Mouse (Mus musculus) cerebellum, adult 9-10 months (tissue): Measurements from ENCODE around the gene Inpp5a.
"Not testable (repeated sequence)": the region's sequence is repeated elsewhere in the genome, so short reads cannot be mapped to it uniquely, and the experiment has no call there.

ENCODE experiments used
- DNase-seq: peaks from one replicate; pipeline ENCODE4 v3.0.0; 2022

The Inpp5a gene

GRCm38 (mm10) chr7:139400926-139401325 lies 12.0 kb downstream of the Inpp5a start:
- no peak for DNase-seq

GRCm38 (mm10) chr7:139401791-139402190 lies 12.9 kb downstream of the Inpp5a start:
- DNase-seq = no peak

GRCm38 (mm10) chr7:139402721-139403120 lies 13.8 kb downstream of the Inpp5a start:
- DNase-seq = no peak

- DNase-seq = no peak
These were observed 17.7 kb downstream of the Inpp5a start for GRCm38 (mm10) chr7:139406581-139406980.

- peak; percentile 86 for DNase-seq
These were observed 19.1 kb downstream of the Inpp5a start for GRCm38 (mm10) chr7:139407966-139408365.

- no peak for DNase-seq
These were observed 21.0 kb downstream of the Inpp5a start for GRCm38 (mm10) chr7:139409903-139410302.

- no peak for DNase-seq
These were observed 23.5 kb downstream of the Inpp5a start for GRCm38 (mm10) chr7:139412223-139412950.

GRCm38 (mm10) chr7:139413400-139413799 lies 24.5 kb downstream of the Inpp5a start:
- DNase-seq = no peak

- DNase-seq = peak; percentile 75
These were observed 26.8 kb downstream of the Inpp5a start for GRCm38 (mm10) chr7:139415616-139416225.

- DNase-seq = no peak
These were observed 29.5 kb downstream of the Inpp5a start for GRCm38 (mm10) chr7:139418371-139418770.

GRCm38 (mm10) chr7:139422827-139423226 lies 33.9 kb downstream of the Inpp5a start:
- DNase-seq = no peak

GRCm38 (mm10) chr7:139434095-139434830 lies 45.4 kb downstream of the Inpp5a start:
- no peak for DNase-seq

GRCm38 (mm10) chr7:139434931-139435330 lies 46.0 kb downstream of the Inpp5a start:
- not testable (repeated sequence) for DNase-seq

- no peak for DNase-seq
These were observed 46.8 kb downstream of the Inpp5a start for GRCm38 (mm10) chr7:139435749-139436148.

GRCm38 (mm10) chr7:139436951-139437350 lies 48.0 kb downstream of the Inpp5a start:
- no peak for DNase-seq

- DNase-seq = no peak
These were observed 48.6 kb downstream of the Inpp5a start for GRCm38 (mm10) chr7:139437471-139437870.

GRCm38 (mm10) chr7:139437926-139438600 lies 49.2 kb downstream of the Inpp5a start:
- peak; percentile 85 for DNase-seq

GRCm38 (mm10) chr7:139438601-139438945 lies 49.7 kb downstream of the Inpp5a start:
- DNase-seq = no peak

GRCm38 (mm10) chr7:139439031-139439430 lies 50.1 kb downstream of the Inpp5a start:
- DNase-seq = peak; percentile 46

GRCm38 (mm10) chr7:139439922-139440895 lies 51.3 kb downstream of the Inpp5a start:
- DNase-seq = no peak

GRCm38 (mm10) chr7:139441022-139441421 lies 52.1 kb downstream of the Inpp5a start:
- no peak for DNase-seq

GRCm38 (mm10) chr7:139441761-139442211 lies 52.9 kb downstream of the Inpp5a start:
- peak; percentile 59 for DNase-seq
